Mouse (Mus musculus): ENCODE results near the gene Kpna7. TPM values are rescaled to one million over a fixed set of nuclear protein-coding genes. Genes with fewer than 3 reads are reported as not detected.

The Kpna7 gene
- polyA plus RNA-seq, 1 experiment from 2014 or later = not detected

GRCm38 (mm10) chr5:144948002-144948401, 135.8 kb downstream of the Kpna7 start:
- Histone ChIP-seq H3K9me3 (no peaks in the 10 kb centered on the region), H3K4me1 (peaks cover 19% of the 10 kb centered on the region), H3K27ac (no peak overlapping the region), H3K36me3 (no peaks in the 10 kb centered on the region), H3K4me3 (no peak overlapping the region), H3K4me2 (replicated peaks) (no peak overlapping the region), H3K27me3 (replicated peaks) (no peaks in the 10 kb centered on the region), H3K9ac (no peak overlapping the region)
- no peak for ATAC-seq (ENCODE audit: low FRiP score, low read depth)
- WGBS = 94% methylated on average over 1 of the region's 1 CpGs

GRCm38 (mm10) chr5:144946032-144946431, 137.8 kb downstream of the Kpna7 start:
- 86% methylated on average over 4 of the region's 4 CpGs for WGBS
- ATAC-seq (ENCODE audit: low FRiP score, low read depth) = no peak

GRCm38 (mm10) chr5:144944932-144945331, 138.9 kb downstream of the Kpna7 start:
- Histone ChIP-seq H3K27ac (no peak overlapping the region), H3K4me2 (replicated peaks) (no peak overlapping the region), H3K4me3 (no peak overlapping the region), H3K27me3 (replicated peaks) (no peaks in the 10 kb centered on the region), H3K9me3 (no peaks in the 10 kb centered on the region), H3K36me3 (no peaks in the 10 kb centered on the region), H3K9ac (no peak overlapping the region), H3K4me1 (peaks cover 16% of the 10 kb centered on the region)
- ATAC-seq (ENCODE audit: low FRiP score, low read depth) = no peak
- WGBS = 90% methylated on average over 7 of the region's 7 CpGs

More at GRCm38 (mm10) chr5:144946032-144946431, 137.8 kb downstream of the Kpna7 start:
- no peaks in the 10 kb centered on the region for H3K27me3 ChIP-seq (replicated peaks)
- H3K4me2 ChIP-seq (replicated peaks) = no peak overlapping the region
- H3K9me3 ChIP-seq = no peaks in the 10 kb centered on the region
- no peak overlapping the region for H3K9ac ChIP-seq
- no peak overlapping the region for H3K4me3 ChIP-seq
- H3K36me3 ChIP-seq = no peaks in the 10 kb centered on the region
- H3K27ac ChIP-seq = no peak overlapping the region
- peaks cover 17% of the 10 kb centered on the region for H3K4me1 ChIP-seq

- Histone ChIP-seq H3K9me3 (no peaks in the 10 kb centered on the region), H3K4me1 (peaks cover 14% of the 10 kb centered on the region), H3K4me3 (no peak overlapping the region), H3K36me3 (no peaks in the 10 kb centered on the region), H3K27ac (no peak overlapping the region), H3K9ac (no peak overlapping the region), H3K27me3 (replicated peaks) (no peaks in the 10 kb centered on the region), H3K4me2 (replicated peaks) (no peak overlapping the region)
- WGBS = 87% methylated on average over 4 of the region's 4 CpGs
- ATAC-seq (ENCODE audit: low FRiP score, low read depth) = no peak
Measured at GRCm38 (mm10) chr5:144944370-144944769, 139.5 kb downstream of the Kpna7 start.

- Histone ChIP-seq H3K9me3 (no peaks in the 10 kb centered on the region), H3K4me2 (replicated peaks) (no peak overlapping the region), H3K4me1 (peaks cover 6% of the 10 kb centered on the region), H3K9ac (no peak overlapping the region), H3K4me3 (no peak overlapping the region), H3K36me3 (no peaks in the 10 kb centered on the region), H3K27me3 (replicated peaks) (no peaks in the 10 kb centered on the region), H3K27ac (no peak overlapping the region)
- 91% methylated on average over 6 of the region's 6 CpGs for WGBS
- ATAC-seq (ENCODE audit: low FRiP score, low read depth) = no peak
Measured at GRCm38 (mm10) chr5:144943346-144943745, 140.5 kb downstream of the Kpna7 start.

- Histone ChIP-seq H3K9ac (no peak overlapping the region), H3K4me2 (replicated peaks) (no peak overlapping the region), H3K36me3 (no peaks in the 10 kb centered on the region), H3K27me3 (replicated peaks) (no peaks in the 10 kb centered on the region), H3K4me3 (no peak overlapping the region), H3K27ac (no peak overlapping the region), H3K4me1 (peaks cover 3% of the 10 kb centered on the region), H3K9me3 (no peaks in the 10 kb centered on the region)
- no peak for ATAC-seq (ENCODE audit: low FRiP score, low read depth)
- WGBS = 75% methylated on average over 9 of the region's 9 CpGs
Measured at GRCm38 (mm10) chr5:144942431-144942830, 141.4 kb downstream of the Kpna7 start.

GRCm38 (mm10) chr5:144940904-144941303, 142.9 kb downstream of the Kpna7 start:
- H3K27ac ChIP-seq = no peak overlapping the region
- ATAC-seq (ENCODE audit: low FRiP score, low read depth) = no peak
- H3K4me1 ChIP-seq = peaks cover 9% of the 10 kb centered on the region
- no peaks in the 10 kb centered on the region for H3K27me3 ChIP-seq (replicated peaks)
- no peaks in the 10 kb centered on the region for H3K9me3 ChIP-seq
- no peaks in the 10 kb centered on the region for H3K36me3 ChIP-seq
- WGBS = 67% methylated on average over 3 of the region's 3 CpGs
- no peak overlapping the region for H3K4me3 ChIP-seq
- H3K9ac ChIP-seq = no peak overlapping the region
- no peak overlapping the region for H3K4me2 ChIP-seq (replicated peaks)

GRCm38 (mm10) chr5:144937304-144937703, 146.5 kb downstream of the Kpna7 start:
- H3K36me3 ChIP-seq = no peaks in the 10 kb centered on the region
- H3K9me3 ChIP-seq = no peaks in the 10 kb centered on the region
- H3K4me1 ChIP-seq = peaks cover 22% of the 10 kb centered on the region
- ATAC-seq (ENCODE audit: low FRiP score, low read depth) = no peak
- WGBS = 76% methylated on average over 2 of the region's 2 CpGs
- H3K27ac ChIP-seq = no peak overlapping the region
- no peaks in the 10 kb centered on the region for H3K27me3 ChIP-seq (replicated peaks)
- H3K4me3 ChIP-seq = no peak overlapping the region
- H3K9ac ChIP-seq = no peak overlapping the region
- no peak overlapping the region for H3K4me2 ChIP-seq (replicated peaks)

Other genes with a start within 250 kb of the Kpna7 start
- 26.5 and 30.2 TPM in 2 replicates for gene Smurf1, start 118.2 kb downstream of the Kpna7 start, polyA plus RNA-seq (2016; fragmentation: Nextera tagmentation; extraction: Ambion mirVana)
- not detected in 2 replicates for gene Gm4871, start 51.3 kb downstream of the Kpna7 start, polyA plus RNA-seq (2016; fragmentation: Nextera tagmentation; extraction: Ambion mirVana)
- not detected in 2 replicates for gene 1700018F24Rik, start 41.0 kb downstream of the Kpna7 start, polyA plus RNA-seq (2016; fragmentation: Nextera tagmentation; extraction: Ambion mirVana)
- gene Arpc1a, start 200 bp downstream of the Kpna7 start, polyA plus RNA-seq (2016; fragmentation: Nextera tagmentation; extraction: Ambion mirVana) = 196 and 198 TPM in 2 replicates
- 94.4 and 101 TPM in 2 replicates for gene Arpc1b, start 30.2 kb upstream of the Kpna7 start, polyA plus RNA-seq (2016; fragmentation: Nextera tagmentation; extraction: Ambion mirVana)
- 116 and 136 TPM in 2 replicates for gene Pdap1, start 56.2 kb upstream of the Kpna7 start, polyA plus RNA-seq (2016; fragmentation: Nextera tagmentation; extraction: Ambion mirVana)
- gene Bud31, start 56.3 kb upstream of the Kpna7 start, polyA plus RNA-seq (2016; fragmentation: Nextera tagmentation; extraction: Ambion mirVana) = 231 and 236 TPM in 2 replicates
- 20.5 and 21.8 TPM in 2 replicates for gene Ptcd1, start 83.1 kb upstream of the Kpna7 start, polyA plus RNA-seq (2016; fragmentation: Nextera tagmentation; extraction: Ambion mirVana)
- gene Cpsf4, start 83.2 kb upstream of the Kpna7 start, polyA plus RNA-seq (2016; fragmentation: Nextera tagmentation; extraction: Ambion mirVana) = 58.5 and 59.5 TPM in 2 replicates
- gene Atp5j2, start 108.0 kb upstream of the Kpna7 start, polyA plus RNA-seq (2016; fragmentation: Nextera tagmentation; extraction: Ambion mirVana) = 538 and 555 TPM in 2 replicates
- gene Zkscan14, start 117.8 kb upstream of the Kpna7 start, polyA plus RNA-seq (2016; fragmentation: Nextera tagmentation; extraction: Ambion mirVana) = 12.7 and 13.0 TPM in 2 replicates
- 17.5 and 19.2 TPM in 2 replicates for gene Zkscan5, start 120.5 kb upstream of the Kpna7 start, polyA plus RNA-seq (2016; fragmentation: Nextera tagmentation; extraction: Ambion mirVana)
- gene Zfp655, start 147.7 kb upstream of the Kpna7 start, polyA plus RNA-seq (2016; fragmentation: Nextera tagmentation; extraction: Ambion mirVana) = 39.7 and 41.7 TPM in 2 replicates
- gene Zscan25, start 196.5 kb upstream of the Kpna7 start, polyA plus RNA-seq (2016; fragmentation: Nextera tagmentation; extraction: Ambion mirVana) = 0.57 and 0.91 TPM in 2 replicates

All from neural tube, embryonic 12.5 days (tissue).